Mouse (Mus musculus) liver, embryonic 12.5 days (tissue): ENCODE measurements around the gene Polr1d. TPM values are rescaled to one million over a fixed set of nuclear protein-coding genes. Genes with fewer than 3 reads are reported as not detected.

ENCODE experiments used
- ATAC-seq: fragments of 200-750 bp; cut with Nextera tagmentation; 2 replicates; pipeline ENCODE4 v1.8.0; 2017; ENCODE audit warnings: moderate number of reproducible peaks, mild to moderate bottlenecking, moderate library complexity
- H3K27ac ChIP-seq: fragments of 300-500 bp; sonication (generic); 2 replicates; pipeline ENCODE4 v1.5.1; 2016; ENCODE audit warnings: mild to moderate bottlenecking
- H3K27me3 ChIP-seq: fragments of 300-500 bp; sonication (generic); replicated peaks from 2 replicates; pipeline ENCODE4 v1.6.1; 2016; ENCODE audit warnings: mild to moderate bottlenecking, moderate library complexity
- H3K36me3 ChIP-seq: fragments of 300-500 bp; sonication (generic); 2 replicates; pipeline ENCODE4 v1.6.1; 2016; ENCODE audit warnings: mild to moderate bottlenecking, moderate library complexity
- H3K4me1 ChIP-seq: fragments of 300-500 bp; sonication (generic); 2 replicates; pipeline ENCODE4 v1.6.1; 2016
- H3K4me2 ChIP-seq: fragments of 300-500 bp; sonication (generic); 2 replicates; pipeline ENCODE4 v1.6.1; 2016; ENCODE audit warnings: mild to moderate bottlenecking, moderate library complexity
- H3K4me3 ChIP-seq: fragments of 300-500 bp; sonication (generic); 2 replicates; pipeline ENCODE4 v1.5.1; 2016; ENCODE audit warnings: mild to moderate bottlenecking, moderate library complexity
- H3K9ac ChIP-seq: fragments of 300-500 bp; sonication (generic); 2 replicates; pipeline ENCODE4 v1.6.1; 2016; ENCODE audit warnings: mild to moderate bottlenecking, moderate library complexity
- H3K9me3 ChIP-seq: fragments of 300-500 bp; sonication (generic); replicated peaks from 2 replicates; pipeline ENCODE4 v1.6.1; 2016; ENCODE audit warnings: mild to moderate bottlenecking, moderate library complexity
- WGBS: fragments of 180-500 bp; shearing (Covaris S2); methylation state at CpG from one replicate; pipeline ENCODE4 v1.1.7; 2016; ENCODE audit not compliant: insufficient replicate concordance; 5-methylcytosine and 5-hydroxymethylcytosine counted together
- polyA plus RNA-seq: library from polyadenylated mRNA; unstranded; fragments of >200 nt; fragmentation: Nextera tagmentation; extraction: Ambion mirVana; gene quantifications from 2 replicates; pipeline ENCODE4 v1.2.1, GENCODE M21; 2016

Polr1d gene
- polyA plus RNA-seq, 1 experiment from 2014 or later = 116 TPM

DNA sequence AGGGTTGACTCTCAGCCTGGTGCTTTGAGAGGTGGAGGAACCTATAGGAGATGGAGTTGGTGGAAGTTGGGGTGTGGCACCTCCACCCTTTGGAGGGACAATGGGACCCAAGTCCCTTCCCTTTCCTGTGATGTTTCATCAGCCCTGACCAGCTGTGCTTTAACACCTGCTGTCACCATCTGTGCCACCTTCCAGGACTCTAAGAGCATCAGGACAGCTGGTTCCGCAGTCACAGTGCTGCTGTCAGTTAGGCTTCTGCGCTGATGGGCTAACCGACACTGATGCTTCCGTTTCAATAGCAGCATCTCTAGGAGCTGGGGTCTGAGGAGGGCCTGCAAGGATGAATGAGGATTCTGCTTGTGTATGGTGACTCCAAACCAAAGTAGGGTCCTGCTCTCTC lies 19.7 kb downstream of the Polr1d start:
- Histone ChIP-seq H3K27me3 (no peaks in the 10 kb centered on the region), H3K4me2 (no peak overlapping the region), H3K4me3 (no peak overlapping the region), H3K9me3 (no peaks in the 10 kb centered on the region), H3K27ac (no peak overlapping the region), H3K36me3 (peaks cover 78% of the 10 kb centered on the region), H3K9ac (no peak overlapping the region), H3K4me1 (no peaks in the 10 kb centered on the region)
- WGBS = 97% methylated on average over 4 of the region's 4 CpGs
- ATAC-seq = no peak

DNA sequence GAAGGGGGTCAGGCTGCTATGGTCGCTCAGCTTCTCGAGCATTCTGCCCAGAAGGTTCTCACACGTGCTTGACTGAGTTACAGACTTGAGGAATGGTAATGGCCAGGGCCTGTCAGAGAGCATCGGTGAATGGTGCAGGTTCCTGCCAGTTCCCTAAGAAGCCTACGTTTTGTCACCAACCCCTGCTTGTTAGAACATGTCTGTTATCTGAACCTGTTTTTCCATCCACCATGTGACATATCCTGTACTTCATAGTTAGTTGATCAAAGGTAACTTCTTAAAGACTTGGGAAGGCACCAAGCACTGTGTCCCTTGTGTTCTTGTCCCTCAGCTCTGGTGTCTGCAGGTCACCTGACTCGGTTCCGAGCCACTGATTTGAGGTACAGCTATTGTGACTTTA lies 21.8 kb downstream of the Polr1d start:
- no peak overlapping the region for H3K27ac ChIP-seq
- H3K4me2 ChIP-seq = no peak overlapping the region
- 79% methylated on average over 7 of the region's 7 CpGs for WGBS
- no peak overlapping the region for H3K4me3 ChIP-seq
- no peak overlapping the region for H3K9ac ChIP-seq
- no peaks in the 10 kb centered on the region for H3K9me3 ChIP-seq
- no peaks in the 10 kb centered on the region for H3K4me1 ChIP-seq
- H3K27me3 ChIP-seq = no peaks in the 10 kb centered on the region
- no peak for ATAC-seq
- peaks cover 88% of the 10 kb centered on the region for H3K36me3 ChIP-seq

DNA sequence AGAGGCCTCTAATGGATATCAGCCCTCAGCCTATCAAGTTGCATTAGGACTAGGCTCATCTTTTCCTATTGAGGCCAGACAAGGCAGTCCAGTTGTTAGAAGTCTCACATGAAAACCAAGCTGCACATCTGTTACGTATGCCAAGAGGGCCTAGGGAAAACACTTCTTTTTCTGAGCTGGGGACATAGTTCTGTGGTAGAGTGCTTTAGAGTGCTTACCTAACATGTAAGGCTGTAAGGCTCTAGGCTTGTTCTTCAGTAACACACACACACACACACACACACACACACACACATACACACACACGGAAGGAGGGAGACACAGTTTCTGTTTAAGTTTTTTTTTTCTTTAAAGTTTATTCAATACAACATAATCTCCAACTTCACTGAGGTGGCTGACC lies 23.3 kb downstream of the Polr1d start:
- Histone ChIP-seq H3K9ac (no peak overlapping the region), H3K4me2 (no peak overlapping the region), H3K4me3 (no peak overlapping the region), H3K36me3 (peaks cover 92% of the 10 kb centered on the region), H3K27ac (no peak overlapping the region), H3K27me3 (no peaks in the 10 kb centered on the region), H3K9me3 (no peaks in the 10 kb centered on the region), H3K4me1 (no peaks in the 10 kb centered on the region)
- 79% methylated on average over 2 of the region's 2 CpGs for WGBS
- no peak for ATAC-seq

DNA sequence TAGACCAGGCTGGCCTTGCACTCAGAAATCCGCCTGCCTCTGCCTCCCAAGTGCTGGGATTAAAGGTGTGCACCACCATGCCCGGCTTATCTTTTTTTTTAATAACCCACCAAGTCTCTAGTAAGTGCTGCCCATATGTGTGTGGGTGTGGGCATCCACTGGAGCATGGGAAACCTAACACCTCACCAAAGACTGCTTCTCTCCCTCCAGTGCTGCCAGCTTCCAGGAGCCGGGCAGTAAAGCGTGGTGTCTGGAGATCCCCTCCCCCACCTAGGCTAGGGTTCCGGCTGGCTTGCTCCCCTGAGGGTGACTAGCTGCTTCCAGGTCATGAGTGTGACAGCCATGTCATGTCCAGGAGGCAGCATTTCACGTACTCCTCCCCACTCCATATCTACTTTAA lies 25.4 kb downstream of the Polr1d start:
- Histone ChIP-seq H3K27me3 (no peaks in the 10 kb centered on the region), H3K4me1 (no peaks in the 10 kb centered on the region), H3K36me3 (peaks cover 94% of the 10 kb centered on the region), H3K4me3 (no peak overlapping the region), H3K27ac (no peak overlapping the region), H3K9ac (no peak overlapping the region), H3K9me3 (no peaks in the 10 kb centered on the region), H3K4me2 (no peak overlapping the region)
- no peak for ATAC-seq
- WGBS = 74% methylated on average over 6 of the region's 6 CpGs

DNA sequence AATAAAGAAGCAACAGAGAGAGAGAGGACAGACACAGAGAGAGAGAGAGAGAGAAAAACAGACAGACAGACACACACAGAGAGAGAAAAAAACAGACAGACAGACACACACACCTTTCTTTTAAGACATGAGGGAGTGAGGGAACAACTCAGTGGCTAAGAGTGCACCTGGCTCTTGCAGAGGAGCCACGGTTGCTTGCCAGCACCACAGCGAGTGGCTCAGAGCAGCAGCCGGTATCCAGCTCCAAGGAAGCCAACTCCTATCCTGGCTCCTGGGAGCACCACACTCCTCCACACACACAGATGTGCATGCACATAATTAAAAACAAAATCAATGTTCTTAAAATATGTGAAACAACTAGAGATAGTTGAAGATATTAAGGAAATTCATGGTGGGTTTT lies 30.4 kb downstream of the Polr1d start:
- Histone ChIP-seq H3K9me3 (peaks cover 16% of the 10 kb centered on the region; the same call in 1 of the 2 replicates), H3K36me3 (peaks cover 95% of the 10 kb centered on the region), H3K27me3 (no peaks in the 10 kb centered on the region), H3K4me3 (no peak overlapping the region), H3K9ac (no peak overlapping the region), H3K27ac (no peak overlapping the region), H3K4me2 (no peak overlapping the region), H3K4me1 (no peaks in the 10 kb centered on the region)
- WGBS = 83% methylated on average over 3 of the region's 3 CpGs
- ATAC-seq = no peak

DNA sequence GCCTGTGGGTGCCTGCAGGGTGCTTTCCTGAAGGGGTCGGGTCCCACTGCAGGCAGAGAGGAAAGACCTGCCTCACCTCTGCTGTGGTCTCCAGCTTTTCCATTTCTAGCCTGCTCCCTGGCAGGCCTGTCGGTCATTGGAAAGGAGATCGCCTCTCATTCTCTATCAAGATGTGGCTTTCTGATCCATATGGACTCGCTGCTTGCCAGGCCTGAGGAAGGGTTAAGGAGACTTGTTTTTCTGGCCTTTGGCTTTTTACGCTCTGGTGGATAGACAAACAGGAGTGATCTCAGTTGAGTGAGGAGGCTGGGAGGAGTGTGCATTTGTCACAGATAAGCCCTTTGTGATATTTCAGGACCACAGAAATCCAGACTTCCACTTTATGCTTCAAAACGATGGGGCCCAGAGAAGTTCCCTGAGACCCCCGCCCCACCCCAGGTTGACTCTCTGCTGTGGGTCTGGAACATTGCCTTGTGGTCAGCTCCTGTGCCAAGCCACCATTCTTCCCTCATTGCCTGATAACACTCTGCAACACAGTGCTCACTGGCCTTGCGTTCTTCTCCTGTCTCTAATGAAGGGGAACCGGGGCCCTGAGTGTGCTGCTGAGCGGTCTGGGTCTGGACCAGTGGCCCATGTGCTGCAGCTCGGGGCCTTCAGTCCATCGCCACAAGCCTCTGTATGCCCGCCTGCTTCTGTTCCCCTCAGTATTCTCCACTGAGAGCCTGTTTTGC lies 32.2 kb downstream of the Polr1d start:
- Histone ChIP-seq H3K27me3 (no peaks in the 10 kb centered on the region), H3K36me3 (peaks cover 88% of the 10 kb centered on the region)
- WGBS = 85% methylated on average over 13 of the region's 13 CpGs

DNA sequence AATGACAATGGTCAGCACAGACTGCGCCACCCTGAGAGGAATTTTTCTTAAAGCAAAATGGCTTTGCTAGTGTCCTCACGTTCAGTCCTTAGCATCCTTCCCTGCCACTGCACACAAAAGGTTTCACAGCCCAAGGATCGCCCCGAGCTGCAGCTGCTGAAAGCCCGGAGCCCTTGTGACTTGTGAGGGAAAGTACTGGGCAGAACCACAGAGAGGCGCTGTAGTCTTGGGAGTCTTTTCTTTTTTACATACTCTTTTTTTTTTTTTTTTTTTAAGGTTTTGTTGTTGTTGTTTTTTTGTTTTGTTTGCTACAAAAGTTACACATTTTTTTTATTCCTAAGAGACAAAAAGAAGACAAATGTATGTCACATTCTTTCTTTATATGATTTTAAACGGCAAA lies 37.9 kb downstream of the Polr1d start:
- WGBS = 78% methylated on average over 7 of the region's 7 CpGs
- H3K27ac ChIP-seq = no peak overlapping the region
- H3K9me3 ChIP-seq = peaks cover 26% of the 10 kb centered on the region
- no peaks in the 10 kb centered on the region for H3K4me1 ChIP-seq
- H3K27me3 ChIP-seq = no peaks in the 10 kb centered on the region
- no peak overlapping the region for H3K4me2 ChIP-seq
- H3K9ac ChIP-seq = no peak overlapping the region
- ATAC-seq = no peak
- H3K4me3 ChIP-seq = no peak overlapping the region
- H3K36me3 ChIP-seq = peaks cover 30% of the 10 kb centered on the region

More for the DNA sequence above, 32.2 kb downstream of the Polr1d start:
- Histone ChIP-seq H3K27ac (no peak overlapping the region), H3K4me3 (no peak overlapping the region), H3K9ac (no peak overlapping the region), H3K9me3 (peaks cover 23% of the 10 kb centered on the region), H3K4me2 (no peak overlapping the region), H3K4me1 (no peaks in the 10 kb centered on the region)
- no peak for ATAC-seq

DNA sequence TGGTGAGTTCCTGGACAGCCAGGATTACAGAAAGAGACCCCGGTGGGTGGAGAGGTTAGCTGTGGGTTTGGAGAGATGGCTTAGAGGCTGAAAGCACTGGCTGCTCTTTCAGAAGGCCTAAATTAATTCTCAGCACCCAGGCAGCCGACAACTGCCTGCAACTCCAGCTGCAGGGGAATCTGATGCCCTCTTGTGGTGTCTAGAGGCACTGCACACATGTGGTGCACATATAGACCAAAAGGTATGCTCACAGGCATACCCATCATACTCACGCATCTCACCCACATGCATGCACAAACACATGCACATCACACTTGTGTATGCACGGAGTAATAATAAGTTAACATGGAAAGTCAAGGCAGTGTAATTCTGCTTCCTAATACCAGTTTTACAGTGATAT lies 38.8 kb downstream of the Polr1d start:
- 85% methylated on average over 4 of the region's 4 CpGs for WGBS

DNA sequence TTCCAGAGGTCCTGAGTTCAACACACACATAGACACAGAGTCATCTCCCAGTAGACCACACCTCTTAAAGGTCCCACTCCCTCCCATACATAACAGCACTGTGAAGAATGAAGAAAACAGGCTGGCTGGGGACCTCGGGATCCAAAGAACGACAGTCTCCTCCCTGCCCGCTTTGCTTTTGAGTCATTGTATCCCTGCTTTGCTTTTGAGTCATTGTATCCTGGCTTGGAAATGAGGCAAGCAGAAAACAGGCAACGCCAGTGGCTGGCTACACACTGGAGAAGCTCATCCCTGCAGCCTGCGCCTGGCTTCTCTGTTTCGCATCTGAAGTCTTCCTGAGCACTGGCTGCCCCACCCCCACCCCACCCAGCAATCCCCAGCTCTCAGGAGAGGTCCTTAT lies 40.2 kb downstream of the Polr1d start:
- peaks cover 24% of the 10 kb centered on the region for H3K9me3 ChIP-seq
- H3K9ac ChIP-seq = no peak overlapping the region
- no peak overlapping the region for H3K4me2 ChIP-seq
- WGBS = 35% methylated on average over 6 of the region's 6 CpGs
- no peaks in the 10 kb centered on the region for H3K4me1 ChIP-seq
- H3K27me3 ChIP-seq = no peaks in the 10 kb centered on the region
- H3K27ac ChIP-seq = no peak overlapping the region
- H3K36me3 ChIP-seq = peaks cover 13% of the 10 kb centered on the region
- ATAC-seq = no peak
- H3K4me3 ChIP-seq = no peak overlapping the region

More for the DNA sequence above, 38.8 kb downstream of the Polr1d start:
- no peak overlapping the region for H3K27ac ChIP-seq
- peaks cover 26% of the 10 kb centered on the region for H3K9me3 ChIP-seq
- peaks cover 23% of the 10 kb centered on the region for H3K36me3 ChIP-seq
- no peaks in the 10 kb centered on the region for H3K27me3 ChIP-seq
- ATAC-seq = no peak
- H3K4me3 ChIP-seq = no peak overlapping the region
- no peaks in the 10 kb centered on the region for H3K4me1 ChIP-seq
- H3K4me2 ChIP-seq = no peak overlapping the region
- H3K9ac ChIP-seq = no peak overlapping the region

DNA sequence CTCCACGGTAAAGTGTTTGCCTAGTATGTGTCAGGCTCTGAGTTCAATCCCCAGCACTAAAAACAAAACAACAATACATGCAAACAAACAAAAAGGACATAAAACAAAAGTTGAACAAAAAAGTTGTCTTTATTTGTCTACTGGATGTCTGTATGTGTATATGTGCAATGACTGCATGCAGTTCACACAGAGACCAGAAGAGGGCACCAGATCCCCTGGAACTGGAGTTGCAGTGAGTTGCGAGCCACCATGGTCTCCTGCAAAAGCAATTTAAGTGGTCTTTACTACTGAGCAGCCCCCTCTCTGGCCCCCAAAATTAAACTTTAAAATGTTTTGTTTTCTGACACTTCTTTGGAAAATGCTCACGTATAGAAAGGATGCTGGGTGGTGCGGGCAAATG lies 44.3 kb downstream of the Polr1d start:
- ATAC-seq = no peak
- no peak overlapping the region for H3K4me3 ChIP-seq
- 76% methylated on average over 4 of the region's 4 CpGs for WGBS
- H3K27ac ChIP-seq = no peak overlapping the region
- H3K9ac ChIP-seq = no peak overlapping the region
- no peaks in the 10 kb centered on the region for H3K27me3 ChIP-seq
- no peaks in the 10 kb centered on the region for H3K36me3 ChIP-seq
- H3K4me1 ChIP-seq = no peaks in the 10 kb centered on the region
- H3K4me2 ChIP-seq = no peak overlapping the region
- peaks cover 7% of the 10 kb centered on the region for H3K9me3 ChIP-seq

DNA sequence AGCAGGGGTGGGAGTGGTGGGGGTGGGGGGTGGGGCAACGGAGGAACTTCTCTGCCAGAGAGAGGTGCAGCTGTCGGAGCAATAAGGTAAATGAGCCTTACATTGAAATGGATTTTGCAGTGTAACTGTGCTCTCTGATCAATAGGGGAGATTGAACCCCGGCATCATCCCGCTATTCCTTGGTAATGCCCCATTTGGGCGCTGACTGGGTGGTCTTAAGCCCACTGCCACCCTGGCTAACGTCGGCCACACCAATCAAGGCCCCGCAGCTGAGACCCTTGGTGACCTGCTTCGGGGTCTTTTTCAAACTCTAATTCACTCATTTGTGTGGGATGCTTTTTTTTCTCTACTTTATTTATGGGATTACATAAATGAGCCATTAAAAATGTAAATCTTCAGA lies 47.9 kb downstream of the Polr1d start:
- ATAC-seq = no peak
- no peaks in the 10 kb centered on the region for H3K4me1 ChIP-seq
- 61% methylated on average over 9 of the region's 9 CpGs for WGBS
- H3K9me3 ChIP-seq = peaks cover 7% of the 10 kb centered on the region
- no peak overlapping the region for H3K27ac ChIP-seq
- 0 out of 2 replicates have a peak, but pooled peaks cover 3% of the 10 kb centered on the region for H3K27me3 ChIP-seq
- H3K4me3 ChIP-seq = no peak overlapping the region
- no peaks in the 10 kb centered on the region for H3K36me3 ChIP-seq
- no peak overlapping the region for H3K9ac ChIP-seq
- no peak overlapping the region for H3K4me2 ChIP-seq

DNA sequence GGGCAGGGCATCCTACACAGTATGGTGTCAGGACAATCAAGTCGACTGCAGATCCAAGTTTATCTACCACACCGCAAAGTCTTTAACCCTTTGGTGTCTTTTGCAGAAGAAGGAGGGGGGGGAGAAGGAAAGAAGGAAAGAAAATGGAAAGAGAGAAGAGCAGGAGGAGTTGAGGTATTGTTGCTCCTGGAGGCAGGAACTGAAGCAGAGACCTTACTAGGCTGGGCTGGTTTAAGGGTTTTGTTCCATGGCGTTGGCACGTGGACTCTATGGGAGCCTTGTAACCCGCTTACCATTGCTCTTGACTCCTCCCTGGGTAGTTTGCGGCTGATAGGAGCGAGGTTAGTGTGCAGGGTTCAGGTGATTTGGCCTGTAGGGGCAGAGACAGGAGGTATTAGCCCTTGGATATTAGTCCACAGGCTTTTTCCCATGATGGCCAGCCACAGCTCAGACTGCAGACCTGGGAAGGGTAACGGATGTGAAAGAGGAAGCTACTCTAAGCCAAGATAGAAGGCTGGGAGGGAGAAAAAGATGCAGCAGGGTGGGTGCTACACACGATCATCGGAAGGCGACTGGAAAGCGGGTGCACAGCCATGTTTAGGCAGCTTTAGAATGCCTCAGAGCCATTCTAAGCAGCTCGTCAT lies 48.8 kb downstream of the Polr1d start:
- Histone ChIP-seq H3K36me3 (no peaks in the 10 kb centered on the region), H3K4me3 (no peak overlapping the region), H3K27me3 (0 out of 2 replicates have a peak, but pooled peaks cover 3% of the 10 kb centered on the region), H3K4me2 (no peak overlapping the region), H3K4me1 (no peaks in the 10 kb centered on the region), H3K9ac (no peak overlapping the region), H3K27ac (no peak overlapping the region), H3K9me3 (peaks cover 7% of the 10 kb centered on the region)
- ATAC-seq = no peak
- WGBS = 64% methylated on average over 13 of the region's 13 CpGs
